Mouse (Mus musculus) monocyte, adult 59 days (primary cell): ENCODE results near the gene Mef2c. TPM values are rescaled to one million over a fixed set of nuclear protein-coding genes. Genes with fewer than 3 reads are reported as not detected.

ENCODE experiments used
- total RNA-seq, 2 experiments: library from RNA; stranded (reverse); gene quantifications; one replicate each; pipeline ENCODE4 v1.2.4; 2023

The Mef2c gene
- total RNA-seq = 100 to 1,000 TPM; 134 to 154 TPM

DNA sequence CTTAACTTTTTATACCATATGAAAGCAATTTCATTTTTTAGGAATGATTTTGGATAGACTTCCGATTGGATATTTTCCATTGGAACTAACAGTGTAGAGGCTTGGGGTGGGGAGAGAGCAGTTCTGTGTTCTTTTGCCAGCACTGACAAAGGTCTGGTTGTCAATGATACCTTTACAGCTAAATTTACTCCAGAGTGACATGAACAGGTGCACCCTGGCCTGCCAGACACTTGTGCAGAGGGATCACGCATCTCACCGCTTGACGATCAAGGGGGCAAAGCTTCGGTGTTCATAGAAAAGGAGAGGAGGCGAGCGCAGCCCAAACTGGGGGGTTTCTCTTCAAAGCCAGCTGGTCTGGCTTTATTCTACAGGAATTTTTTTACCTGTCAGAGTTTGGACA is at the start of gene Mef2c:
TSS of gene Mef2c (plus strand) at position 116 of the 400 bp plus-strand sequence.

